Mouse (Mus musculus) retina, adult 2 months (tissue): ENCODE results near the gene Gpr137c.

Experiments used
- DNase-seq: peaks from one replicate; pipeline ENCODE4 v3.0.0-alpha.2; 2012; ENCODE audit warnings: low read depth, low spot score

The Gpr137c gene

DNA sequence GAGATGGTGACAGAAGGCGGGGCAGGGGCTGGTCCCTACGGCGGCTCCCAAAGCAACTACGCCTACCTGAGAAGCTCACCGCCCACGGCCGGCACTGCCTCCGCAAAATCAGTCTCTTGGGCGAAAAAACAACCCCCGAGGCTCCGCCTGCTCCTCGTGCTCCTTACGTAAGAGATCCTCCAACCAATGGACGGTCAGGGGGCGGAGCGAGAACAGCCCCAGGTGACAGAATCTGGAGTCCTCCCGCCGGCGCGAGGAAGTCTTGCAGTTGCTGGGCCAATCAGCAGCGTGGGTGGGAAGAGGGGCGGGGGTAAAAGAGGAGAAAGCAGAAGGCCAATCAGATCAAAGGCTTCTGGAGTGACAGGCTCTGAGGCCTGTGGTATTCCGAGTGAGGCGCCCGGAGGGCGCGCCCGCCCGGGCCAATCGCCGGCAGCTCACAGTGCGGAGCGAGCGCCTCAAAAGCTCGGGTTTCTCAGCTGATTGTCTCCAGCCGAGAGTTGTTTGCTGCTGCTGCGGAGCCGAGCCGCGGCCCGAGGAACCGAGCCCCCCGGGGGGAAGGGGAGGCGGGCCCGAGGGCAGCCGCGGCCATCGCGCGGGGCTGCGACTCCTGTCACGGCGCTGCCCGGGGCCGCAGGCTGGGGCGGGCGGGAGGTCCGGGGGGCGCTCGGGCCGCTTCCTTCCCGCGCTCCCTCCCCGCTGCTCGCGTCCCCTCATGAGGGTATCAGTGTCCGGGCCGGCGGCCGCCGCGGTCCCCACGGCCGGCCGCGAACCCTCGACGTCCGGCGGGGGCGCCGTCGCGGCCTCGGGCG is at the start of gene Gpr137c:
Gene Gpr137c, plus strand, starts transcription at position 437 of the 809 bp plus-strand sequence.
- DNase-seq = peak; percentile 96

GRCm38 (mm10) chr14:45172260-45172659 is 47.3 kb upstream of the Gpr137c start:
- no peak for DNase-seq

DNA sequence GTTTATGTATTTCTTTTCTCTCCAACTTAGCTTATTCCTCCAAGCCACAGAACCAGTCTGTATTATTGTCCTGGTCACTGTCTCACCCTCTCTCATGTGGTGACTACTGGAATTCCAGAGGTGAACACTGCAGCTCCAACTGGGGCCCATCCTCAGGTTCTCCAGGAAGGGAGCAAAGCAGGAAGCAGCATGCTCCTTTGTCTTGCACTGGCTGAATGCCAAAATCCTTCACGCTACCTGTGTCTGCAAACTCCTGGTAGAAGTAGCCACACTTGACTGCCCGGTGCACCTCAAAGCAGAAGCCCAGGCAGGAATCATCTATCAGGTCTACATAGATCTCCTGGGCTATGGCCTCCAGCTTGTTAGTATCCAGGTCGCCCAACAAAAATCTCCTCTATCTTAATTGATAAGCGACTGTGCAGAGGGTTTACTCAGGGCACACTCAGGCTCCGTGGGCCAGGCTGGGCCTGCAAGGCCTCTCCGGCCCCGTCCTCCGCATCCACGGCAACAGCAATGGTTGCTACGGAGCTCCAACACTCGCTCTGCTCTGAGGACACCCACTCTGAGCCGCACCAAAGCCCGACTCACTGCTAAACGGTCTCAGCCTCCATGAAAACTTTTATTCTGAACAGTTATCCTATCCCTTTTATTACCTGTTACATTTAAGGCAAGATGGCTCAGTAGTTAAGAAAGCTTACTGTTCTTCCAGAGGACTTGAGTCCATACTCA is 44.3 kb upstream of the Gpr137c start:
- no peak for DNase-seq

DNA sequence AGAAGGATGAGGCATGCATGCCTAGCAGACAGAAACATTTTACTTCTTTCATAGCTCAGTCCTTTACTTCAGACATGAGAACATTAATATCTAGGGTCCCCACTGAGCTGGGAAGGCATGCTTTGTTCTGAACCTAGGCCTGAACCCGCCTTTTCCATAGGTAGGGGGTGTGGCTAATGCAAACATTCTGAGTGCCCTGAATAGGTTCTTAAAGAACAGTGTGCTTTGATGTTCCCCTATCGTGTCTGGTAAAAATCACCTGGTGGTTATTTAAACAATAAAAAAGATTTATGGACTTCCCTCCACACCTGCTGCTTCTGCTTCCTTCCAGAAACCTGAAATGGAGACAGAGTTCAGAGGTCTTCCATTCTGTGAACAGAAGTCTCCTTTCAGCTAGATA is 40.3 kb upstream of the Gpr137c start:
- DNase-seq = no peak

DNA sequence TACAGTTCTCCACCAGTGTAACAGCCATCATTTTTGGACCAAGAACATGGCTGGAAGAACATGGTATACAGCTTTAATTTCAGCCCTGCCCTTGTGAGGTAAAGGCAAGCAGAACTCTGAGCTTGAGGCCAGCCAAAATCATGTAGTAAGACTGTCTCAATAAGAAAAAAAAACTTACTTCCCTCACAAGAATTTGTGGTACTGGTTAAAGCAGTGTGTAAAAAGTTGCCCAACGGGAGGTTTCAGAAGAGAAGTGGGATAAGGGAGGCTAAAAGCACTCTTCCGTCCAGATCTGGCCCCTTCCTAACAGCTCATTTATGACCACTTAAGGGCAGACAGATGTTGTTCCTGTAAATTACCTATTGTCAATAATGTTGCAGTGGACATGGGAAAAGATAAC is 39.9 kb upstream of the Gpr137c start:
- no peak for DNase-seq

DNA sequence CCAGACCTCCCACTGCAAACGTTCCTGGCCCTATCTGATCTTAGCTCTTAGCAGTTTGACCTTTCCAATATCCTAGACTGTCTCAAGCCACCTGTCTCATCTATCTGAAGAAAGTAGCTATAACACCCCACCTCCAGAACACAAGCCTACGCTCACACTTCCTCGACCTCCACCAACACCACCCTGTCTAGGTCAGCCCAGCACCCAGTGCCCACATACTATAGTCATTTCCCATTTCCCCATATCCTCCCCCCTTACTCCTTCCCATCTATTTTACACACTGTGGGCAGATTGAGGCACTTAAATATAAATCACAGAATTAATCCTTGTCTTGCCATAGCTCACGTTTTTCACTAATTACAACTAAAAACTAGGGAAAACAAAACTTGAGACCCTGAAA is 37.9 kb upstream of the Gpr137c start:
- no peak for DNase-seq

DNA sequence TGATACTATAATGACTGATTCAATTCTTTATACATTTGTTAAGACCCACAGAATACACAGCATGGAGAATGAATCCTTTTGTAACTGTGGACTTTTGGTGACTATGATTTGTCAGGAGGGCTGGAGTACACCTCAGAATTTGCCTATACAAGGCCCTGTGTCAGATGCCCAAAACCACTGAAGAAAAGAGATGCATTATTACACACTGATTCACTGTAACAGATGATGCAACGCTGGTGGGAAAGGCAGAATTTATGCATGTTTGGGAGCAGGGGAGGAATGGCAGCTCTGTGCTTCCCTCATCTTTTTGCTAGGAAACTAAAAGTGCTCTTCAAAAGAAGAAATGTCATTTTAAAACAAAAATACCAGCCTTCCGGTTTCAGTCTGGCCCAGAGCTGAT is 28.5 kb upstream of the Gpr137c start:
- no peak for DNase-seq

DNA sequence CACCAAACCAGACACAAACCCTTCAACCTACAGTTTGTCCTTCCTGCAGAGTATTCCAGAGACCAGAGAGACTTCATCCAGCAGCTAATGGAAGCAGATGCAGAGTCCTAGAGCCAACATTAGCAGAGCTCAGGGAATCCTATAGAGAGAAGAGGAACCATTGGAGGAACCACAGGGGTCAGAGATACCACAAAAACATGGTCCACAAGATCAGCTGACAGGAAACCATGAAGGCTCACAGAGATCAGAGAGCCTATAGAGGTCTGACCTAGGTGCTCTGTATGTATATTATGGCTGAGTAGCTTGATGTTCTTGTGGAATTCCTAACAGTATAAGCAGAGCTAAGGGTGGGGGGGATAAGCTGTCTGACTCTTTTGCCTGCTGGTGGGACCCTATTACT is 18.9 kb upstream of the Gpr137c start:
- no peak for DNase-seq

DNA sequence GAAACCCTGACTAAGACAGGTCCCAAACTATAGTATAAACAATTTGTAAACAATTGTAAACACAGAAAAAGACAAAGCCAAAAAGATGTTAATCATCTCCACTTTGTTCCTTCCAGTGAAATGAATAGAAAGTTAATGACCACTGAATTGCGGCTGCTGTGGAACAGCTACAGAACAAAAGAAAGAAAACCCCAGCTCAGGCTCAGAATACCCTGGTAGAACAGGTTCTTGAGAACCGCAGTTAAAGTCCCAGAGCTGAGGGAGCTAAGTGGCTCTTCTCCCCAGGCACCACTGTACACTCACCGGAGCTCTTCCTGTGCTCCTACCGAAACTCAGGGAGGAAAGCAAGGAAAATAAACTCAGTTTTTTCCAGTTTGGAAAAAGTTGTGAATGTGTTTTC is 8.8 kb upstream of the Gpr137c start:
- no peak for DNase-seq

- no peak for DNase-seq
Measured at GRCm38 (mm10) chr14:45211431-45211830, 8.1 kb upstream of the Gpr137c start.

DNA sequence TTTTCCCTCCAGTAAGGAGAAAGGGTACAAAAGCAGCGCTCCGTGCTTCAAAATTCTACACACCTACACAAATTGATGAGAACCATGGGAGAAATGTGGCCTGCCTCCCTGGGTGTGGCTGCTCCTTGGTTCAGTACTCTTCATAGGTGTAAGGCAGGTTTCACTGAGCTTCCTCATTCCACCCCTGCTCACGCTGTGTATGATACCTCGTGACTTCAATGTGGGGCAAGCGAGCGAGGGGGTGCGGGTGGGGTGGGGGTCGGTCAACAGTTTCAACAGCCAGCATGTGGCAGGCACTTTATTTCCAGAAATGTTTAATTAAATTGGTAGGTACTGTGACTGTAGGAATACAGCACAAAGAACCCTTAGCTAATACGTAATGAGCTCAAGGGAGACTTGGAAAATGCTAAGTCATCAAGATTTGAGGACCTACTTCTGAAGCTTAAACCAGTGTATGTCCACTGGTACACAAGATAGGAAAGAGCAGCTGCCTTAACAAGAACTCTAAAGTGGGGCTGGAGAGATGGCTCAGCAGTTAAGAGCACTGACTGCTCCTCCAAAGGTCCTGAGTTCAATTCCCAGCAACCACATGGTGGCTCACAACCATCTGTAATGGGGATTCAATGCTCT is 2.7 kb upstream of the Gpr137c start:
- no peak for DNase-seq

DNA sequence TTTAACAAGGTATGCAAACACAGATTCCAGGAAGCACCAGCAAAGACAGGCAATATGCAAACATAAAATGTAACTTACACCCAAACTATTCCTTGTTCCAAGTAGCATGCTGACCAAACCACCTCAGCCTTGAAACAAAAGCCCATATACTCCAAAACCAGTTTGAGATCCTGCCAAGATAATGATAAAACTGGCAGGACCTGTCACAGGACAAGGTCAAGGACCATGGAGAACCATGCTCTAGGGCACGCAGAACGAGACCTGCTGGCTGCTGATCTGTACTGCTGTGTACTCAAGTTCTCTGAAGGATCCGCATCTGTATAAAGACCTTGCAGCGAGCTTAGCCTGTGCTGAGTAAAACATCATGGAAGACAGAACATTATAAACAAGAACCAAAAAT is 1.8 kb upstream of the Gpr137c start:
- DNase-seq = no peak

GRCm38 (mm10) chr14:45220090-45220956 is 806 bp downstream of the Gpr137c start, which contains the start of gene Txndc16:
Txndc16 (minus strand) TSS chr14:45220328.
- peak; percentile 61 for DNase-seq

DNA sequence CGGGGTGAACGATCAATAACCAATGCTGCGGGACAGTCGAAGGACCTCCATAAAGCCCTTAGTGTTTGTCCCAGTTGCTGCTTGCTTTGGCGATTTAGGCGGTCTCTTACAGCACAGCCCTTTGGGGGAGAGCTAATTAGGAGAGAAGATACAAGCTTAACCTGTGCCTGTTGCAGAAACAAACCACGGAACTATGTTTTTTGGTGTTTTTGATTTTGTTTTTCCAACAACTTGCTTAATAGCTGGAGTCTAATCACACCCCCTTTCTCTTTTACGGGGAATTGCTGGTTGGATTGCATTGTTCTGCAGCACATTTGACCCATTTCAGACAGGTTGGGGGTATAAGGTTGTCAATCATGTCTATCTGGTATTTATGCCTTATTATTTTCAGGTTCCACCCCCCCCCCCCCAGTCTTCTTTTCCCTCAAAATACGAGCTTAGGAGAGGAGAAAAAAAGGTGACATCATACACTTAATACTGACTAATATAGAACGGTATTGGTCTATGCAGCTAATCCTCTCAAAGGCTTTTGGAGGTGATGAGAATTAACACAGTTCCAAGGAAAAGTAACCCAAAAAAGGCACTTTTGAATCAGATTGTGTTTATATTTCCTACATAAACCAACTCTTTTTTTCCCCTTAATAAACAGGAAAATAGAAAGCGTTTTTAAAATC is 1.6 kb downstream of the Gpr137c start:
- DNase-seq = peak; percentile 30

DNA sequence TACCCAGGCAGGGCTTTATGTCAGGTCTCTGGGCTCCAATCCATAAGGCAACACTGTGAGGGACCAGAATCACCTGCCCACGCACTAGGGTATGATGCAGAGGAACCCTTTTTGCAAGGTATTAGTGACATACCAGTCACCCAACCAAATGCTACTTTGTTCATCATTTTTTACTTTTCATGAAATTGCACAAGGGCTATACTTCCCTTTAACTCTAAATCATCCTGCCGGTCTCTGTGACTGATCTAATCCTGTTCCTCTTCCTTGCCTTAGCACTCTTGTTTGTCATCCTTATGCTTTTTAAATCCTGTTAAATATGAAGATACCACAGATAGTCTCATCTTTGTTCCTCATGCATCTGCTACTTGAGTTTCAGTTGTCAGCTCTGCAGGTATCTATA is 19.5 kb downstream of the Gpr137c start:
- no peak for DNase-seq

DNA sequence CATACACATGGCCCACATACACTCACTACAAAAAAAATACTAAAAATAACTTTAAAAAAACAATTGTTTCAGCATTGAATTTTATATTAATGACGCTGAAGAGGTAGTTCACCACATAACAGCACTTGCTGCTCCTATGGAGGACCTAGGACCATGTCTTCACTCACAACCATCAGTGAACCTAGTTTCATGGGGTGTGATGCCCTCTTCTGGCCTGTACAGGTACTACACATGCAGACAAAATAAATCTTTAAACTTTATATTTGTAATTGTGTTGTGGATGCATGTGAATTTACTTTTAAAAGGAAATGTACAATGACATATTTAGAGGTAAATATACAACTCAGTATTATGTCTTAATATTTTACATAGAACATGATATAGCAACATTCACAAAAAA is 22.1 kb downstream of the Gpr137c start:
- no peak for DNase-seq

GRCm38 (mm10) chr14:45251548-45252076 is 32.1 kb downstream of the Gpr137c start:
- DNase-seq = no peak

DNA sequence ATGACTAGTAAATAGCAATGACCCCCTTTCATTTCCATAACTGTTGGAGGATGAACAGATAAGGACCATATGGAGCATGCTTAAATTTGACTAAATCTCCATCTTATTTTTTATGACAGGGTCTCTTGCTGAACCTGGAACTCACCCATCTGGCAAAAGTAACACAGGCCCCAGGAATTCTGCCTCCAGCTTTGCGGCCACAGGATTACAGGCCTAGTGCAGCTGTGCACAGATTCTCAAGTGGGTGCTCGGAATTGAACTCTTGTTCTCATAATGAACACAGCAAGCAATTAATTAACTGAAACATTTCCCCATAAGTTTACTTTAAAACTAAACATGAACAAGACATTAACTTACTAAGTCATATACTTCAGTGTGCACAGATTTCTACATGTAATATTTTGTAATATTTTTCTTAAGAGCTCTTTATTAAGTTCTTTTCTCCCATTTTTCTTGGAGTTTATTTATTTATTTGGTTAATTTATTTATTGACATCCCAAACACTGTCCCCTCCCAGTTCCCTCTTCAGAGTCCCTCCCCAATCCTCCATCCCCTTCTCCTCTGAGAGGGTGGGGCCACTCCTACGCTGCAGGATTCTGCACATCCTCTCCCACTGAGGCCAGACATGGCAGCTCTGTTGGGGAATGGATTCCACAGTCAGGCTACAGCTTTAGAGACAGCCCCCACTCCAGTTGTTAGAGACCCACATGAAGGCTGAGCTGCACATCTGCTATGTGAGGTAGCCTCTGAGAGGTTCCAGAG is 44.5 kb downstream of the Gpr137c start:
- DNase-seq = no peak

- DNase-seq = no peak
Measured at GRCm38 (mm10) chr14:45275816-45276215, 56.3 kb downstream of the Gpr137c start.

DNA sequence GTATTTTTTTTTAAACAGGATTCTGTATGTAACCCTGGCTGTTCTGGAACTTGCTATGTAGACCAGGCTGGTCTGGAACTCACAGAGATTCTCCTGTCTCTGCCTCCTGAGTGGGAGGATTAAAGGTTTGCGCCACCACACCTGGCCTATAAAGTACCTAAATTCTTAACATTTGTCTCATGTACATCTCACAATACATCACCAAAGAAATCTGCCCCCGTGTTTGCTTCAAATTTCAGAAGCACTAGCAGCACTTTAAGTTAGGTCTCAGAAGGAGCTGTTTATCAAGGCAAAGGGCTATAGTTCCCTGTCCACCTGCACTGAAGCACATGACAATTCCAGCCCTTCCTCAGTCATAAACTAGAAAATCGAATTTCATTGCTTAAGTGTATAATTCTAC is 62.5 kb downstream of the Gpr137c start:
- no peak for DNase-seq
